Mouse (Mus musculus): ENCODE measurements at regions not wholly inside any gene's neighbourhood (a gene's known extent, or its start where the extent isn't known, plus 50 kb on each side); places are given as distances from the start of the nearest gene placed in this dataset.

- no peak for TF ChIP-seq JUND (conservative IDR thresholded peaks at IDR 0.05; ENCODE audit: low read depth, low read length)
- TF ChIP-seq ZKSCAN1 (IDR thresholded peaks at IDR 0.05; ENCODE audit: borderline replicate concordance, low read depth, low read length), result no peak
- no peak for TF ChIP-seq CTCF (conservative IDR thresholded peaks at IDR 0.05 in 1 of 2, IDR thresholded peaks at IDR 0.05 in 1 of 2; ENCODE audit: low read depth in 2 of 2, low read length in 2 of 2)
- TF ChIP-seq POLR2A (IDR thresholded peaks at IDR 0.05; ENCODE audit: low read depth, low read length), result no peak
- no peak for TF ChIP-seq MYC (IDR thresholded peaks at IDR 0.05; ENCODE audit: low read depth, low read length)
- TF ChIP-seq UBTF (IDR thresholded peaks at IDR 0.05; ENCODE audit: low read depth, low read length), result no peak
- no peak for TF ChIP-seq E2F4 (IDR thresholded peaks at IDR 0.05; ENCODE audit: insufficient replicate concordance, low read depth, low read length)
- no peak for TF ChIP-seq ZNF384 (IDR thresholded peaks at IDR 0.05; ENCODE audit: low read depth, low read length)
- TF ChIP-seq MAX (IDR thresholded peaks at IDR 0.05; ENCODE audit: low read length), result no peak
Observed at GRCm38 (mm10) chr2:92721951-92722350, 122.4 kb downstream of the Chst1 start.
